Mouse (Mus musculus): ENCODE results near the gene Adam17.

DNA sequence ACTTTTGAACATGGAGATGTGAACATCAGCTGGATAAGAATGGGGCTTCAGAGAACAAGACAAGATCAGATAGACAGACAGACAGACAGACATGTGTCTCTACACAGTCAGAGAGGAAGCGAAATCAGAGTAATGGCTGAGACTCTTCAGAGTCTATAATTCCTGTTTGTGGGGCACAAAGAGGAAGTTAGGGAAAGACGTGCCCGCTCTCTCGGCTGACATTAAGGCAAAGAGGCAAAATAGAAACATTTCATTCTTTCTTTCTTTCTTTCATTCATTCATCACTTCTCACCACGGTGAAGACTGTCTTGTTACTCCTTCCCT, 4.4 kb downstream of the Adam17 start:
- TF ChIP-seq CTCF (IDR thresholded peaks at IDR 0.05; ENCODE audit: low read depth) (no peak), EP300 (optimal IDR thresholded peaks at IDR 0.05) (no peak)

Data from stomach, postnatal 0 days (tissue).